Mouse (Mus musculus) A20 (cell line): ENCODE results near the gene Erich4.

Source experiments
- DNase-seq: peaks from one replicate; pipeline ENCODE4 v3.0.0-alpha.2; 2011; ENCODE audit warnings: low read depth, low spot score

The Erich4 gene

GRCm38 (mm10) chr7:25615706-25616011 lies at the start of gene Erich4:
TSS of gene Erich4 (minus strand) at chr7:25615892.
- DNase-seq = no peak

GRCm38 (mm10) chr7:25658657-25659472 lies 43.2 kb upstream of the Erich4 start, which contains the start of the genes Bckdha and Exosc5:
TSS of gene Bckdha (minus strand) at chr7:25658981.
TSS of gene Exosc5 (plus strand) at chr7:25659164.
- peak; percentile 100 for DNase-seq

GRCm38 (mm10) chr7:25657785-25658184 lies 42.1 kb upstream of the Erich4 start:
- DNase-seq = no peak

GRCm38 (mm10) chr7:25655601-25656428 lies 40.1 kb upstream of the Erich4 start:
- DNase-seq = no peak

GRCm38 (mm10) chr7:25652244-25652759 lies 36.6 kb upstream of the Erich4 start:
- DNase-seq = peak; percentile 54

GRCm38 (mm10) chr7:25651281-25651680 lies 35.6 kb upstream of the Erich4 start:
- DNase-seq = peak; percentile 87

- DNase-seq = no peak
Observed at GRCm38 (mm10) chr7:25649839-25650238, 34.1 kb upstream of the Erich4 start.

- peak; percentile 93 for DNase-seq
Observed at GRCm38 (mm10) chr7:25647574-25648123, 32.0 kb upstream of the Erich4 start.

- no peak for DNase-seq
Observed at GRCm38 (mm10) chr7:25645074-25645473, 29.4 kb upstream of the Erich4 start.

GRCm38 (mm10) chr7:25644631-25645030 lies 28.9 kb upstream of the Erich4 start:
- DNase-seq = no peak

GRCm38 (mm10) chr7:25644136-25644535 lies 28.4 kb upstream of the Erich4 start:
- no peak for DNase-seq

- DNase-seq = no peak
Observed at GRCm38 (mm10) chr7:25639754-25640153, 24.1 kb upstream of the Erich4 start.

GRCm38 (mm10) chr7:25637099-25637498 lies 21.4 kb upstream of the Erich4 start:
- no peak for DNase-seq

GRCm38 (mm10) chr7:25636373-25636772 lies 20.7 kb upstream of the Erich4 start:
- DNase-seq = peak; percentile 80

GRCm38 (mm10) chr7:25632679-25633078 lies 17.0 kb upstream of the Erich4 start:
- no peak for DNase-seq

GRCm38 (mm10) chr7:25628323-25628620 lies 12.6 kb upstream of the Erich4 start:
- no peak for DNase-seq

GRCm38 (mm10) chr7:25627431-25628322 lies 12.0 kb upstream of the Erich4 start:
- no peak for DNase-seq

- DNase-seq = no peak
Observed at GRCm38 (mm10) chr7:25626509-25627430, 11.1 kb upstream of the Erich4 start, which contains the start of gene B3gnt8. TSS of gene B3gnt8 (plus strand) at chr7:25626654.

GRCm38 (mm10) chr7:25625594-25626250 lies 10.0 kb upstream of the Erich4 start:
- DNase-seq = peak; percentile 66

GRCm38 (mm10) chr7:25624851-25625250 lies 9.2 kb upstream of the Erich4 start:
- DNase-seq = no peak
